Mouse (Mus musculus) left cerebral cortex, adult 9 months (tissue): ENCODE data around the gene Elmsan1.
"Not testable (repeated sequence)": the region's sequence is repeated elsewhere in the genome, so short reads cannot be mapped to it uniquely, and the experiment has no call there.

Experiments
- DNase-seq, 2 experiments: peaks; one replicate each; pipeline ENCODE4 v3.0.0; 2022; ENCODE audit warnings: low spot score in 2 of 2

Gene Elmsan1

GRCm38 (mm10) chr12:84218289-84219120 is at the start of gene Elmsan1:
Elmsan1 (minus strand) TSS chr12:84218881.
- DNase-seq = peak in 1 of 2 experiments; percentile 47

GRCm38 (mm10) chr12:84267264-84267663 is 48.6 kb upstream of the Elmsan1 start:
- DNase-seq = no peak

- no peak for DNase-seq
Observed at GRCm38 (mm10) chr12:84260363-84260762, 41.7 kb upstream of the Elmsan1 start.

- no peak for DNase-seq
Observed at GRCm38 (mm10) chr12:84254886-84255285, 36.2 kb upstream of the Elmsan1 start.

GRCm38 (mm10) chr12:84252811-84253210 is 34.1 kb upstream of the Elmsan1 start:
- DNase-seq = no peak

GRCm38 (mm10) chr12:84249217-84249616 is 30.5 kb upstream of the Elmsan1 start:
- peak in 1 of 2 experiments; percentile 49 for DNase-seq

- DNase-seq = no peak
Observed at GRCm38 (mm10) chr12:84245683-84246082, 27.0 kb upstream of the Elmsan1 start.

GRCm38 (mm10) chr12:84243076-84243770 is 24.5 kb upstream of the Elmsan1 start:
- DNase-seq = no peak

GRCm38 (mm10) chr12:84237036-84237435 is 18.4 kb upstream of the Elmsan1 start:
- DNase-seq = not testable (repeated sequence)

GRCm38 (mm10) chr12:84235981-84236752 is 17.5 kb upstream of the Elmsan1 start:
- DNase-seq = no peak

GRCm38 (mm10) chr12:84235577-84235976 is 16.9 kb upstream of the Elmsan1 start:
- DNase-seq = no peak

GRCm38 (mm10) chr12:84233488-84234100 is 14.9 kb upstream of the Elmsan1 start:
- DNase-seq = no peak

GRCm38 (mm10) chr12:84226117-84226840 is 7.6 kb upstream of the Elmsan1 start:
- DNase-seq = no peak

GRCm38 (mm10) chr12:84222405-84222961 is 3.8 kb upstream of the Elmsan1 start:
- DNase-seq = peak in 1 of 2 experiments; percentile 46

GRCm38 (mm10) chr12:84220951-84221891 is 2.5 kb upstream of the Elmsan1 start:
- DNase-seq = no peak

- DNase-seq = no peak
Observed at GRCm38 (mm10) chr12:84220515-84220914, 1.8 kb upstream of the Elmsan1 start.

- DNase-seq = peak in 1 of 2 experiments; percentile 32
Observed at GRCm38 (mm10) chr12:84219121-84219561, 460 bp upstream of the Elmsan1 start.

GRCm38 (mm10) chr12:84217508-84218131 is 1.1 kb downstream of the Elmsan1 start:
- peak in 1 of 2 experiments; percentile 48 for DNase-seq

GRCm38 (mm10) chr12:84217111-84217507 is 1.6 kb downstream of the Elmsan1 start:
- no peak for DNase-seq
